ENCODE assay signal across 21 mouse cellular contexts in the genomic region with DNA sequence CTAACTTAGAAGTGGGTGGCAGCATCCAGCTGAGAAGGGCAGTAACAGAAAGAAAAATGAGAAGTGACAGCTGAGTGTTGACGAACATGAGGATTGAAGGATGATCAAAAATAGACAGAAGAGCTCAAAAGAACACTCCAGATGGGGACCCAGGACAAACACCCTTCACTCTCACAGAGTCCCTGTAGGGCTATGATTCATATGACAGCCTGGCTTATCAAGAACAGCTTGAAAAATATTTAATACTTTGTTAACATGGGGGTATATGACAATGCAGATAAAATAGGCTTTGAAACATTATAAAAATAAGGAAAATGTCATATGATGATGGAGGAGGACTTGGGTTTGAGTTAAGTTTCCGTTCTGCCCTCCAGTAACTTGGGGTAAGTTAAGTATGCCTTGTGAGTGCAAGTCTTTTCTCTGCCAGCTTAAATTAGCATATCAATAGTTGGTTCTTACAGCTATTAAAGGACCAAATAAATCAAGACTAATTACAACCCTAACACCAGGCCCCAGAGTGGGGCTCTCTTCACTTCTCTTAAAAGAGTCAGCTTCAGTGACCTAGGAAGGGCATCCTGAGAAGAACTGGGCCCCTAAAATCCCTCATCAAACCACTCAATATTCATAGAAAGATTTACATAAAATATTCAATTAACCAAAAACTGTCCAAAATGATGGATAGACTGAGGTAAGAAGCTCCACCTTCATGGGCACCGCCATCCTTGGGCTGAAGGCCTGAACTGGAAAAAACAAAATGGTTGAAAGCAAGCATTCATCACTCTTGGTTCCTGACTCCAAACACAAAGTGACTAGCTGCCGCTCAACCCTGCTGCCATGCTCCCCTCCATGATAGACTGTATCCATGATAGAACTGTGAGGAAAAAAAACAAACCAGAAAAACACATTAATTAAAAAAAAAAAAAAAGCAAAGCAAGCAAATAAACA.
DNase-seq lines count a peak whose midpoint lies in the region; ATAC-seq lines count a peak whose summit lies in the region.
"Had no signal": no experiment of that assay in that cellular context is flagged by ENCODE, and none has a peak within 500 bp of the region (broad histone marks: within the 10 kb centered on the region; RNA-seq: fewer than 3 reads in every experiment).

No protein-coding gene starts in this region.

- H3K27ac ChIP-seq in neural tube, embryonic 11.5 days (ENCODE audit: low read depth, low read length): no peak overlapping the region
- H3K27ac ChIP-seq in hindbrain, embryonic 16.5 days (ENCODE audit: low read depth, low read length): no peak overlapping the region
- H3K27ac ChIP-seq: embryonic facial prominence, embryonic 13.5 days; heart, adult 2 months; heart, embryonic 15.5 days; left cerebral cortex, adult 2 months; limb, embryonic 10.5 days; liver, embryonic 12.5 days; macrophage had no signal

- no peaks in the 10 kb centered on the region for H3K27me3 ChIP-seq in neural tube, embryonic 11.5 days (ENCODE audit: control insufficient read depth, insufficient read depth, low read length)
- H3K27me3 ChIP-seq in hindbrain, embryonic 16.5 days (replicated peaks; ENCODE audit: control insufficient read depth, insufficient read depth, low read length): no peaks in the 10 kb centered on the region
- H3K27me3 ChIP-seq: embryonic facial prominence, embryonic 13.5 days; heart, embryonic 15.5 days; liver, embryonic 12.5 days had no signal

- no peaks in the 10 kb centered on the region for H3K4me1 ChIP-seq in neural tube, embryonic 11.5 days (ENCODE audit: control insufficient read depth, insufficient read depth, low read length)
- H3K4me1 ChIP-seq in hindbrain, embryonic 16.5 days (ENCODE audit: control insufficient read depth, insufficient read depth, low read depth, low read length): no peaks in the 10 kb centered on the region
- H3K4me1 ChIP-seq: embryonic facial prominence, embryonic 13.5 days; heart, embryonic 15.5 days; limb, embryonic 10.5 days; liver, embryonic 12.5 days had no signal

- ATAC-seq in neural tube, embryonic 11.5 days (ENCODE audit: insufficient read depth, low FRiP score, low TSS enrichment): peak; percentile 88
- ATAC-seq in hindbrain, embryonic 16.5 days: peak; percentile 56; the same call in 1 of the 2 replicates
- no peak for ATAC-seq in frontal cortex, adult (ENCODE audit: low TSS enrichment)
- ATAC-seq: liver, embryonic 12.5 days had no signal

- no peak overlapping the region for H3K4me3 ChIP-seq in neural tube, embryonic 11.5 days (ENCODE audit: low read depth, low read length)
- no peak overlapping the region for H3K4me3 ChIP-seq in hindbrain, embryonic 16.5 days (ENCODE audit: low read length)
- H3K4me3 ChIP-seq: embryonic facial prominence, embryonic 13.5 days; heart, adult 2 months; heart, embryonic 15.5 days; left cerebral cortex, adult 2 months; limb, embryonic 10.5 days; liver, embryonic 12.5 days had no signal

- no peak overlapping the region for H3K4me2 ChIP-seq in neural tube, embryonic 11.5 days (ENCODE audit: low read depth)
- H3K4me2 ChIP-seq in hindbrain, embryonic 16.5 days (ENCODE audit: low read length): no peak overlapping the region
- H3K4me2 ChIP-seq: embryonic facial prominence, embryonic 13.5 days; heart, embryonic 15.5 days; liver, embryonic 12.5 days; lung, embryonic 14.5 days had no signal

- peak; percentile 11 for DNase-seq in layer of hippocampus, adult 11-12 months (ENCODE audit: low spot score)
- DNase-seq in layer of hippocampus, postnatal 25 days (ENCODE audit: extremely low spot score in 1 of 2, low spot score in 1 of 2): no peak
- peak; percentile 15 for DNase-seq in neural tube, embryonic 11.5 days (ENCODE audit: low spot score)
- no peak for DNase-seq in neural tube, embryonic 10.5 days (ENCODE audit: extremely low spot score, low spot score)
- no peak for DNase-seq in liver
- DNase-seq: adrenal gland, postnatal 36 days; cerebellum, adult 9-10 months; gastrocnemius, postnatal 10 days; heart, adult 2 months; kidney, adult 8-10 months; kidney, postnatal 25 days; lung, embryonic 14.5 days; thymus, adult 18-20 months had no signal

- H3K9ac ChIP-seq in neural tube, embryonic 11.5 days (ENCODE audit: low read length): no peak overlapping the region
- no peak overlapping the region for H3K9ac ChIP-seq in hindbrain, embryonic 16.5 days (ENCODE audit: low read depth, low read length)
- H3K9ac ChIP-seq: embryonic facial prominence, embryonic 13.5 days; heart, embryonic 15.5 days; liver, embryonic 12.5 days; lung, embryonic 14.5 days had no signal

- H3K36me3 ChIP-seq in neural tube, embryonic 11.5 days (ENCODE audit: control insufficient read depth, insufficient read depth, low read length): no peaks in the 10 kb centered on the region
- no peaks in the 10 kb centered on the region for H3K36me3 ChIP-seq in hindbrain, embryonic 16.5 days (ENCODE audit: control insufficient read depth, insufficient read depth, low read length)
- H3K36me3 ChIP-seq: embryonic facial prominence, embryonic 13.5 days; heart, embryonic 15.5 days; limb, embryonic 10.5 days; liver, embryonic 12.5 days had no signal

- no peaks in the 10 kb centered on the region for H3K9me3 ChIP-seq in neural tube, embryonic 11.5 days (ENCODE audit: control insufficient read depth, low read length)
- H3K9me3 ChIP-seq in hindbrain, embryonic 16.5 days (ENCODE audit: control insufficient read depth, low read length): no peaks in the 10 kb centered on the region
- H3K9me3 ChIP-seq: embryonic facial prominence, embryonic 13.5 days; heart, embryonic 15.5 days; limb, embryonic 10.5 days; liver, embryonic 12.5 days had no signal

- WGBS in neural tube, embryonic 11.5 days: 61% methylated on average over 4 of the region's 4 CpGs
- 49% methylated on average over 4 of the region's 4 CpGs for WGBS in hindbrain, embryonic 16.5 days

Comparison
In these comparisons a context has a peak if more than half of its experiments do, and no peak if none do; other contexts are left out.
1. DNase-seq: peak in layer of hippocampus, adult 11-12 months (single experiment) and neural tube, embryonic 11.5 days (single experiment); none in layer of hippocampus, postnatal 25 days (0 of 2), neural tube, embryonic 10.5 days (single experiment) and liver (single experiment).